Mouse (Mus musculus) G1E-ER4 (cell line): Measurements from ENCODE around the gene Morf4l1. TPM values are rescaled to one million over a fixed set of nuclear protein-coding genes. Genes with fewer than 3 reads are reported as not detected.

Source experiments
- GATA1 ChIP-seq: IDR thresholded peaks from one replicate; pipeline ENCODE4 v1.8.0; 2012; ENCODE audit warnings: low read length, inconsistent platforms
- polyA plus RNA-seq: library from polyadenylated mRNA; stranded (reverse); fragments of >175 nt; gene quantifications from 2 replicates; pipeline ENCODE4 v1.2.3, GENCODE M21; 2012

Gene Morf4l1
- polyA plus RNA-seq, 1 experiment = 119 TPM

- TF ChIP-seq GATA1 = no peak
Observed at GRCm38 (mm10) chr9:90125416-90126099, 11.0 kb upstream of the Morf4l1 start.

DNA sequence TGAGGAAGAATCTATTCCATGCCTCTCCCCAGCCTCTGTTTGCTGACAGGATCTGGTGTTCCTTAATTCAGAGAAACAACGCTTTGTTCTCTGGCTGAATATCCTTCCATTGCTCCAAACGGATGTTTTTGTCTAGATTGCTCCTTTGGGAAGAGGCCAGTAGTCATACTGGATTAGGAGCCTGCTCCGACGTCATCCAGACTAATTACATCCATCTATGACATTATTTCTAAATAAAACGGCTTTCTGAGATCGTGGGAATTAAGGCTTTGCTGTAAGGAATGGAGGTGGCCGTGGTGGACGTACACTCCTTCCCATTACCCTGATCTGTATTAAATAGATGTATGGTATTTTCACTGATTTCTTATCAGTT, 10.3 kb upstream of the Morf4l1 start:
- TF ChIP-seq GATA1 = no peak

GRCm38 (mm10) chr9:90124156-90124872, 9.7 kb upstream of the Morf4l1 start:
- TF ChIP-seq GATA1 = no peak

GRCm38 (mm10) chr9:90122246-90122740, 7.7 kb upstream of the Morf4l1 start:
- TF ChIP-seq GATA1 = no peak

DNA sequence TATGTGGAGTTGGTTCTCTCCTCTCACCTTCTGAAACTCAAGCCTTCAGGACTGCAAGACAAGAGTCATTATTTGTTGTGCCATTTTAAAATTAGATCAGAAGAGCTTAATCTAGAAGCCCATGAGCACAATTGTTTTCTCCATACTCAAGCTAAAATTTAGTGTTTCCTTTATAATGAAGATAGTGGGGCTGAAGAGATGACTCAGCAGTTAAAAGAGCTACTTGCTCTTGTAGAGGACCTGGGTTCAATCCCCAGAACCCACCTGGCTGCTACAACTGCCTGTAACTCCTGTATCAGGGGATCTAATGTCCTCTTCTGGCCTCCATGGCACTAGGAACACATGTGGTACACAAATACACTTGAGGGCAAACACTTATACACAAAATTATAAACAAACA, 2.7 kb upstream of the Morf4l1 start:
- no peak for TF ChIP-seq GATA1

- no peak for TF ChIP-seq GATA1
Observed at GRCm38 (mm10) chr9:90115308-90115700, 730 bp upstream of the Morf4l1 start.

DNA sequence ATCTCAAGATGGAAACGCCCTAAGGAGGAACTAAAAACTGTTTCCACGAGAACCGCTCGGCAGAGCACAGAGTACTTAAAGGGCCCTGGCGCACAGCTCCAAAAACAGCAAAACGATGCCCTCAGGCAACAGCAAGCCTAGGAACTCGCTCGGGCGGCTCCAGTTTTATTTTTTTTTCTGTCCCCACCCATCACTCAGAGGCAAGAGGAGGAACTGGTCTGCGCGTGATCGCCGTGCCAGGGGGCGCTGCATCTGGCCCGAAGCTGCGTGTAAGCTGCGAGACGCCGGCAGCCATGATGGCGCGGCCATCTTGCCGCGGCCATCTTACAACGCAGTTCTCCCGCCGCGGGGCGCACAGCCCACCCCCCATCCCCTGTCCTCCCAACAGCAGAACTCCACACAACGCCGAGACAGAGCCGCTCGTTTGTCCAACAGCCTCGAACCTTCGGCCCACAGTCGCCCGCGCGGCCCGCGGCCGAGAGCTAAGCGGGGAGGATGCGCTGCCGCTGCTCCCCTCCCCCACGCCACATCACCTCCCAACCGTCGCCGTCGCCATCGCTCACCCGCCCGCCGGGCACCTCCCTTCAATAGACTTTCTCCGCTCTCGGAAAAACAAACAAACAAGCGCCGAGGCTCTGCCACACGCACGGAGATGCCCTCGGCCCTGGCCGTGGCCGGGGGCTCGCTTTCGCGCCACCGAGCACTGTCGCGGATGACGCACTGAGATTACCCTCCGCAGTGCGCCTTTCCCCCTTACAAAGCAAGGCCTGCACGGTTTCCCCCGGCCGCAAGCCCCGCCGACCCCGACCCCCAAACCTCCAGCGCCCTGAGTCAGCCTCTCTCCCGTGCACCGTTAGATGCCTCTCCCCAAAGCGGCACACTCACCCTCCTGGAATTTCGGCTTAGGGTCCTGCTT, 665 bp downstream of the Morf4l1 start:
- TF ChIP-seq GATA1 = no peak

DNA sequence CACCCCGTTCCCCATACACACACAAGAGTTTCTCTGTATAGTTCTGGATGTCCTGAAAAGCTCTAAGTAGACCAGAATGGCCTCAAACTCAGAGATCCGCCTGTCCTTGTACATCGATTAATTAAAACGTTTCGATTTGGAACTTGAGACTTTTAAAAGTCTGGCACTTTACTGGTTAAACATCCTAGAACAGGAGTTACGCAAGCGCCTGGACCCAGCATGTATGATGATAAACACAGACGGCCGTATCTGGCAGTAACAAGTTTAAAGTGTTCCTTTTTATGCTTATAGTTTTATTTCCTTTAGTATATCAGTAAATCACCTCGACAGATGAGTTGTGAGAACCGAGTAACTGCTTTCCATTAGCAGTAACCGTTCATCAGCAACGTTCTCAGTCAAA, 1.4 kb downstream of the Morf4l1 start:
- no peak for TF ChIP-seq GATA1

- TF ChIP-seq GATA1 = no peak
Observed at GRCm38 (mm10) chr9:90109386-90109785, 5.2 kb downstream of the Morf4l1 start.

DNA sequence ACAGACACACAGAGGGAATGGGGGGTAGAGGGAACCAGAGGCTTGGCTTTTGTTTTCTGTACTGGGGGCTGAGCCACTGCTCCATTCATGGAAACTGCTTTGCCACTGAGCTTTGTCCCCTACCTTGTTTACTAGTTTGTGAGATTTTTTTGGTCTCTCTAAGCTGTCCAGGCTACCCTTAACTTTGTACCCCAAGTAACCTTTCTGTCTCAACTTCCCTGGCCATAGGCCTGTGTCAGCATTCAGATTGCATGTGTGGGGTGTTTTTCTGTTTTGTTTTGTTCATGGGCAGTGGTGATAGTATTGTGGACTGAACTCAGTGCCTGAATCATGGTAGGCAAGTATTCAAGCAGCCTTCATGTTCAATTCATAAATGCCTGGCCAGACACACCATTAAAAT, 6.3 kb downstream of the Morf4l1 start:
- no peak for TF ChIP-seq GATA1

DNA sequence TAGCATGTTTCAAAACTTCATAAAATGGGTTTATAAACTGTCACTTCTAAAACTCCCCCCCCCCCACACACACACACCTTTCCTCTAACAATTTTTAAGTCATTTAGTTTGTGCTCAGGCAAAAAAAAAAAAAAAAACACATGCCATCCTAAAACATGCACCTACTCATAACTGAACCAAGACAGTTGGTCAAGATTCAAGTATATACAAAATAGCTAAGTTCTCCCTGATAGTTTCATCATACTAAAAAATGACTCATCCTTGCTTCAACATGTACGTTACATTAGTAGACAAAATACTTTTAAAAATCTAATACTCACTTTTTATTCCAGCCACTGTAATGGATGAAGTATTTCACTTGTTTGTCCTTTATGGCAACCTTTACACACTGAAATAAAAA, 7.7 kb downstream of the Morf4l1 start:
- TF ChIP-seq GATA1 = no peak

GRCm38 (mm10) chr9:90105462-90105861, 9.1 kb downstream of the Morf4l1 start:
- TF ChIP-seq GATA1 = no peak

- no peak for TF ChIP-seq GATA1
Observed at GRCm38 (mm10) chr9:90100760-90101159, 13.8 kb downstream of the Morf4l1 start.

DNA sequence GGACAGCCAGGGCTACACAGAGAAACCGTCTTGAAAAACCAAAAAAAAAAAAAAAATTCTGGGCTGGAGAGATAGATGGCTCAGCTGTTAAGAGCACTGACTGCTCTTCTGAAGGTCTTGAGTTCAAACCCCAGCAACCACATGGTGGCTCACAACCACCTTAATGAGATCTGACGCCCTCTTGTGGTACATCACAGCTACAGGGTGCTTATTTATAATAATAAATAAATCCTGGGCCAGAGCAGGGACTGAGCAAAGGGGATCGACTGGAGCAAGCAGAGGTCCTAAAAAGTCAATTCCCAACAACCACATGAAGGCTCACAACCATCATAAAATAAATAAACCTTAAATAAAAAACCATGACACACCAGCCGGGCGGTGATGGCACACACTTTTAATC, 15.6 kb downstream of the Morf4l1 start:
- no peak for TF ChIP-seq GATA1

DNA sequence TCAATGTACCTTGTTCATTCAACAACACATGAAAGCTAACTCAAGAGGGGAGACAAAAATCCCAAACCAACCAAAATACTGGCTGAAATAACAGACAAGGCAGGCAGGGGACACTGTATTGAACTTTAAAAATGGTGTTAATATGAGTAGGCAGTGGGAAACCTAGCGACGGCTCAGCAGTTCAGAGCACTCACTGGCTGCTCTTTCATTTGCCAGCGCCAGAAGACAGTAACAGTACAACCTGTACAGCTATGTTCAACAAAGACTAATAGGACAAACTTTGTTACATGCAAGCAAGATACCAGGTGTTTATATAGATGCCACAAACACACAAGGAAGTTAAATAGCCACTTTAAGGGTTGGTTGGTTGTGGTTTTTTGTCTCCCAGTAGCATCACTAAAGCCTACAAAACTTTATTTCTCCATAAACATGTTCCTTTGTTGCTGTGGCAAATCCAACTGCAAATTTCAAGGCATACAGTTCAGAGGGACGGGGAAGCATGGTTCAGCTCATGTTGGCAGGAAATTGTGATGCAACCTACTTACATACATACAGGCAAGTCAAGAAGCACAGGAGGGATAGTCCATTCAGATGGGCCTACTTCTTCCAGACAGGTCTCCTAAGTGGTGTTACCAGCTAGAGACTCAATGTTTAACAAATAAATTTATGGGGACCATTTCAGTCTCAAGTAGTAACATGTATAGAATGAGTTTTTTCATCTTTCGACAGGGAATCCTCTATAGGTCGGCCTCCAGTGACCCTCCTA, 25.1 kb downstream of the Morf4l1 start:
- no peak for TF ChIP-seq GATA1
